Mouse (Mus musculus) hindbrain, embryonic 16.5 days (tissue): ENCODE data around the gene Nploc4. TPM values are rescaled to one million over a fixed set of nuclear protein-coding genes. Genes with fewer than 3 reads are reported as not detected.
"Not testable (repeated sequence)": the region's sequence is repeated elsewhere in the genome, so short reads cannot be mapped to it uniquely, and the experiment has no call there.

ENCODE experiments used
- ATAC-seq: fragments of 200-750 bp; cut with Nextera tagmentation; 2 replicates; pipeline ENCODE4 v1.8.0; 2017; ENCODE audit warnings: moderate TSS enrichment, moderate library complexity
- H3K27ac ChIP-seq: fragments of 300-500 bp; sonication (generic); 2 replicates; pipeline ENCODE4 v1.5.1; 2014; ENCODE audit warnings: low read depth, mild to moderate bottlenecking, control low read depth, low read length, moderate library complexity
- H3K27me3 ChIP-seq: fragments of 300-500 bp; sonication (generic); replicated peaks from 2 replicates; pipeline ENCODE4 v1.6.1; 2014; ENCODE audit warnings: low read length; ENCODE audit not compliant: control insufficient read depth, insufficient read depth
- H3K36me3 ChIP-seq: fragments of 300-500 bp; sonication (generic); 2 replicates; pipeline ENCODE4 v1.6.1; 2014; ENCODE audit warnings: mild to moderate bottlenecking, low read length, moderate library complexity, mixed read lengths; ENCODE audit not compliant: control insufficient read depth, insufficient read depth
- H3K4me1 ChIP-seq: fragments of 300-500 bp; sonication (generic); 2 replicates; pipeline ENCODE4 v1.6.1; 2014; ENCODE audit warnings: low read depth, low read length; ENCODE audit not compliant: control insufficient read depth, insufficient read depth
- H3K4me2 ChIP-seq: fragments of 300-500 bp; sonication (generic); 2 replicates; pipeline ENCODE4 v1.6.1; 2014; ENCODE audit warnings: mild to moderate bottlenecking, low read length, control low read depth, moderate library complexity
- H3K4me3 ChIP-seq: fragments of 300-500 bp; sonication (generic); 2 replicates; pipeline ENCODE4 v1.5.1; 2014; ENCODE audit warnings: mild to moderate bottlenecking, low read length, control low read depth, moderate library complexity
- H3K9ac ChIP-seq: fragments of 300-500 bp; sonication (generic); 2 replicates; pipeline ENCODE4 v1.6.1; 2014; ENCODE audit warnings: low read depth, mild to moderate bottlenecking, control low read depth, low read length, moderate library complexity
- H3K9me3 ChIP-seq: fragments of 300-500 bp; sonication (generic); 2 replicates; pipeline ENCODE4 v1.6.1; 2014; ENCODE audit warnings: mild to moderate bottlenecking, low read length, moderate library complexity; ENCODE audit not compliant: control insufficient read depth
- WGBS: fragments of 180-500 bp; shearing (Covaris S2); extraction: QIAGEN DNeasy Blood & Tissue Kit; methylation state at CpG from one replicate; pipeline ENCODE4 v1.1.7; 2014; 5-methylcytosine and 5-hydroxymethylcytosine counted together
- polyA plus RNA-seq: library from polyadenylated mRNA; unstranded; fragments of >200 nt; fragmentation: Nextera tagmentation; extraction: Ambion mirVana; gene quantifications from 2 replicates; pipeline ENCODE4 v1.2.1, GENCODE M21; 2015

Gene Nploc4
- polyA plus RNA-seq, 1 experiment from 2014 or later = 28.7 TPM

DNA sequence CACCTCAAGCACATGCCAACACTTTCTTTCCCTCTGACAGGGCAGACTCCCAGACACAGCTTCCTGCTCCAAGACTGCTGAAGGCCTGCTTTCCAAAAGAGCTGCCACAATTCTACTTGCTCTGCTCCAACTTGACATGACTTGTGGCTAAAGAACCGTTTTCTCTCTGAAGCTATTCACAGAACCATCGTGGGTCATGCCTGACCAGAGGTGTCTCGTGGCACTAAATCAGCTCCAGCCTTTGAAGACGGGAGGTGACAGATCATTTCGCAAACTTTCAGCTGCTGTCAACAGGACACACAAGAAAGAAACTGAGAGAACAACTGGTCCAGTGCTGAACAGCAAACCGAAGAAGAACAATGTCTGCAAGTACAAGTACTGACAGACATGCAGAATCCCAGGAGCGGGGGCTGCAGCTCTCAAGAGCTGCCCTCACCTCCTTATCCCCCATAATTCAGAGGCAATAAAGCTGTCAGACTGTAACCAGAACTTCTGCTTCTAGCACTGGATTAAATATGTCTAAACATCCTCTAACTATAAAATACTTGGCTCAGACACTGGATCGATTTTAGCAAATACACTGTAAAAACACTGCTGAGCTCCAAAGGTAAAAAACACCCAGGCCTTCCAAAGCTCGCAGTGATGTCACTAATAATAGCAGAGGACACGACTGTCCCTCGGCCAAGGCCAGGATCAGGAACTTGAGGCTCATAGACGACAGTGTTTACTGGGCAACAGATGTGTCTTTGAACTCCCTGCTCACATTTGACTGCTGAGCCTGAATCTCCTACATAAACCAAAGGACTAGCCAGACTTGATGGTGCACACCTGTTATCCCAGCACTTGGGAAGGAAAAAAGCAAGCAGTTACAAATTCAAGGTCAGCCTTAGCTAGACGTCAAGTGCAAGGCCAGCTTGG, 14.6 kb downstream of the Nploc4 start:
- Histone ChIP-seq H3K27ac (no peak overlapping the region), H3K4me1 (no peaks in the 10 kb centered on the region), H3K36me3 (peaks cover 24% of the 10 kb centered on the region), H3K27me3 (no peaks in the 10 kb centered on the region), H3K4me2 (no peak overlapping the region), H3K9me3 (no peaks in the 10 kb centered on the region), H3K9ac (no peak overlapping the region), H3K4me3 (no peak overlapping the region)
- WGBS = 87% methylated on average over 13 of the region's 13 CpGs
- ATAC-seq = no peak

DNA sequence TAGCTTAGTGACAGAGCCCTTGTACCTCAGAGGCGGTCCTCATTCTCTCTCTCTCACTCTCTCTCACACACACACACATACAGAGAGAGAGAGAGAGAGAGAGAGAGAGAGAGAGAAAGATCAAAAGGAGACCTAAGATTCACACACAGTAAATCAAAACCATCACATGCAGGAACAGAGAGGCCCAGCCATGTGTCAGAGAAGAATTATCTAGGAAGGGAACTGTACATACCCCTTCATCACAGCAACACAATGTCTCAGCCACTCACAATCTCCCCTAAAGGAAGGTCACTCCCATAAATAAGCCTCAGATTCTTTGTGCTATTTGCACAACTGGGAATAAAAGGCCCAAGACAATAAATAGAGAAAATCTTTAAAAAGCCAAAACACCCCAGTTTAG, 18.9 kb downstream of the Nploc4 start:
- H3K4me3 ChIP-seq = no peak overlapping the region
- H3K4me2 ChIP-seq = no peak overlapping the region
- no peaks in the 10 kb centered on the region for H3K27me3 ChIP-seq
- WGBS = 88% methylated on average over 1 of the region's 1 CpGs
- H3K9ac ChIP-seq = no peak overlapping the region
- H3K36me3 ChIP-seq = peaks cover 33% of the 10 kb centered on the region
- no peak for ATAC-seq
- H3K9me3 ChIP-seq = no peaks in the 10 kb centered on the region
- no peaks in the 10 kb centered on the region for H3K4me1 ChIP-seq
- H3K27ac ChIP-seq = no peak overlapping the region

DNA sequence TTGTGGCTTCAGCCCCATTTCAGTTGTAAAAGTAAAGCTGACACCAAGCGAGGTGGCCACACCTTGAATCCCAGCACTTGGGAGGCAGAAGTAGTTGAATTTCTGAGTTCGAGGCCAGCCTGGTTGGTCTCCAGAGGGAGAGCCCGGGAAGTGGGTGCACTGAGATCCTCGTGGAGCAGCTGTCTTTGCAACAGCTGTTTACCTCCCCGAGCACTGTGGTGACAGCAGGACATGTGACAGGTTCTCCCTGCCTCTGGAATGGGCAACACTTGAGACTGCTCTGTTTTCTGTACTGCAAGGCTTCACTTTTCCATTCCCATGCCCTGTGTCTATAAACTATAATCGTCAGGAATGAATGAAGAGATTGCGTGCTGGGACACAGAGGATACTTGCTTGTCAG, 19.7 kb downstream of the Nploc4 start:
- Histone ChIP-seq H3K27me3 (no peaks in the 10 kb centered on the region), H3K4me3 (no peak overlapping the region), H3K9me3 (no peaks in the 10 kb centered on the region), H3K9ac (no peak overlapping the region), H3K36me3 (peaks cover 38% of the 10 kb centered on the region), H3K4me2 (no peak overlapping the region), H3K4me1 (no peaks in the 10 kb centered on the region), H3K27ac (no peak overlapping the region)
- no peak for ATAC-seq
- 89% methylated on average over 7 of the region's 7 CpGs for WGBS

DNA sequence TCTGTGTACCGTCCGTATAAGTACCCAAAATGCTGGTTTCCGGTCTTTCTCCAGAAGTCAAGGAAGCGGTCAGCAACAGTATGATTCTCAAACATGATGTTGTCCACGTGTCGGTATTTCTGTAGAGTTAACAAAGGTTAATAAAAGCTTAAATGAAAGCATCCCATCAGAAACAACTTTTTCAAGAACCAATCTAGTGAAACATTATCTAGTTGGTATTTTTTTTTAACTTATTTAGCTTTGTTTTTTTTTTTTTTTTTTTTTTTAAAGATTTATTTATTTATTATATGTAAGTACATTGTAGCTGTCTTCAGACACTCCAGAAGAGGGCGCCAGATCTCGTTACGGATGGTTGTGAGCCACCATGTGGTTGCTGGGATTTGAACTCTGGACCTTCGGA, 23.9 kb downstream of the Nploc4 start:
- not testable (repeated sequence) for H3K4me2 ChIP-seq, H3K9me3 ChIP-seq, H3K27me3 ChIP-seq, ATAC-seq, H3K4me1 ChIP-seq, H3K27ac ChIP-seq, H3K9ac ChIP-seq, H3K4me3 ChIP-seq
- H3K36me3 ChIP-seq = peaks cover 58% of the 10 kb centered on the region
- WGBS = 95% methylated on average over 7 of the region's 10 CpGs

DNA sequence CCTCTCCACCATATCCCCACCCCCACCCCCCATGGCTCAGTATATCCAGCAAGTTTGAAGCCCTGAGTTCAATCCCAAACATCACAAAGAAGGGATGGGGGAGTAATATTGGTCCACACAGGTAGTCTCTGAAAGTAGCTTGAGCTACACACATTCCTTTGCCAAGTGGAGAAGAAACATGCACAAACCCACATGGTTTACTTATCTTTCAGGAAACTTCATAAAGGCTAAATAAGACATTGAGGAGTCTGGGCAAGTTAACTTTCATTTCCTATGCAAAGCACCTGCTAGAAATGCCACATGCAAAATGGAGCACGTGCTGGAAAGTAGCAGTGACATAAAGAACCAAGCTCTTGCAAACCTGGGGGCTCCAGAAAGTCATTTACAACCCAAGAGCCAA, 31.1 kb downstream of the Nploc4 start:
- no peak overlapping the region for H3K27ac ChIP-seq
- H3K4me3 ChIP-seq = no peak overlapping the region
- WGBS = 79% methylated on average over 1 of the region's 1 CpGs
- H3K36me3 ChIP-seq = peaks cover 61% of the 10 kb centered on the region
- no peaks in the 10 kb centered on the region for H3K9me3 ChIP-seq
- no peak overlapping the region for H3K9ac ChIP-seq
- ATAC-seq = no peak
- H3K27me3 ChIP-seq = no peaks in the 10 kb centered on the region
- no peak overlapping the region for H3K4me2 ChIP-seq
- H3K4me1 ChIP-seq = no peaks in the 10 kb centered on the region

DNA sequence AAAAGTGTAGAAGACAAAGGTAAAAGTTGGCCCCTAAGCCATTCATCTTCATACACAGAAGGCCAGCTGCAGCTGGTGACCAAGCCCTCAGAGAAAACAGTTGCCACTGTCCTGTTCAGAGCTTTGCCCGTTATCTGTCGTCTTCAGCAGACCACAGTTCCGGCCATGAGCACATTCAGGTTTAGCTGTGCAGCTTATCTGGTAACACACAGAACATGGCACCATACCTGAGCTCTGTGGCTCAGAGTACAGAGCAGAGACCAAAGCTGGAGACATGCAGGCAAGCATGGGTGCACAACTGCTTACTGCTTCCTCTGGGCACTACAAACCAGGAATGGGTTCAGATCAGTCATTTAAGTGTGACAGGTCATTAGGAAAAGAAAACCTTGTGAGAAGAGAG, 31.6 kb downstream of the Nploc4 start:
- Histone ChIP-seq H3K4me3 (no peak overlapping the region), H3K9me3 (no peaks in the 10 kb centered on the region), H3K36me3 (peaks cover 59% of the 10 kb centered on the region), H3K27ac (no peak overlapping the region), H3K9ac (no peak overlapping the region), H3K4me1 (no peaks in the 10 kb centered on the region), H3K4me2 (no peak overlapping the region), H3K27me3 (no peaks in the 10 kb centered on the region)
- 95% methylated on average over 3 of the region's 3 CpGs for WGBS
- no peak for ATAC-seq

DNA sequence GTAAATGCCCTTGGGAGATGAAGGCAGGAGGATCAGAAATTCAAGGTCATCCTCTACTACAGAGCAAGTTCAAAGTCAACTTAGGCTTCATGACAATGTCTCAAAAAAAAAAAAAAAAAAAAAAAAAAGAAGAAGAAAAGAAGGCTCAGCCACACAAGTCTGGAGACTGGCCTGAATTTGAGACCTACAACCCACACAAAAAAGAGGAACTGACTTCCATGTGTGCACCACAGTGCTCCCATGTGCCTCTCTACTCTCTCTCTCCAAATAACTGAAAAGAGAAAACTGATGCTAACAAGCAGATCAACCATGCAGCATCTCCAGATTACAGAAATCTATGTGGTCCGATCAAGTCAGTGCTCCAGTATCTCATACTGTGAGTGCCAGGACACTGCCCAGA, 32.7 kb downstream of the Nploc4 start:
- WGBS = 97% methylated on average over 1 of the region's 1 CpGs
- H3K36me3 ChIP-seq = peaks cover 58% of the 10 kb centered on the region
- no peaks in the 10 kb centered on the region for H3K4me1 ChIP-seq
- no peak for ATAC-seq
- H3K4me2 ChIP-seq = no peak overlapping the region
- no peak overlapping the region for H3K27ac ChIP-seq
- H3K27me3 ChIP-seq = no peaks in the 10 kb centered on the region
- H3K9ac ChIP-seq = no peak overlapping the region
- no peaks in the 10 kb centered on the region for H3K9me3 ChIP-seq
- no peak overlapping the region for H3K4me3 ChIP-seq

DNA sequence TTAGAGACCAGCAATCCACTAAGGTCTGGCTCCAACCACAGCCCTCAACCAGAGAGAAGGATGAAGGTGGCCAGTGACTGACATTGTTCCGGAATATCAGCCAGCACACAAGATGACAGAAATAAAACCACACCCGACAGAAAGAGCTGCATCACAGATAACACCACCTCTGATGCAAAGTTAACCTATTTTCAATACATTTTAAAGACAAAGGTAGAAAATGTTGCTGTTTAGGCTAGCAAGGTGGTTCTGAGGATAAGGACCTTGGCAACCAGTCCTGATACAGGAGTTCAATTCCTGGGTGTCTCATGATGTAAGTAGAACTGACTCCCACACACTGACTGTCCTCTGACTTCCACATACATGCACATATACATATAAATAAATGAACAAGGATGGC, 38.2 kb downstream of the Nploc4 start:
- no peak overlapping the region for H3K4me2 ChIP-seq
- no peak for ATAC-seq
- no peak overlapping the region for H3K4me3 ChIP-seq
- H3K9me3 ChIP-seq = no peaks in the 10 kb centered on the region
- no peak overlapping the region for H3K9ac ChIP-seq
- peaks cover 32% of the 10 kb centered on the region for H3K36me3 ChIP-seq
- H3K4me1 ChIP-seq = no peaks in the 10 kb centered on the region
- 98% methylated on average over 2 of the region's 2 CpGs for WGBS
- no peaks in the 10 kb centered on the region for H3K27me3 ChIP-seq
- no peak overlapping the region for H3K27ac ChIP-seq

DNA sequence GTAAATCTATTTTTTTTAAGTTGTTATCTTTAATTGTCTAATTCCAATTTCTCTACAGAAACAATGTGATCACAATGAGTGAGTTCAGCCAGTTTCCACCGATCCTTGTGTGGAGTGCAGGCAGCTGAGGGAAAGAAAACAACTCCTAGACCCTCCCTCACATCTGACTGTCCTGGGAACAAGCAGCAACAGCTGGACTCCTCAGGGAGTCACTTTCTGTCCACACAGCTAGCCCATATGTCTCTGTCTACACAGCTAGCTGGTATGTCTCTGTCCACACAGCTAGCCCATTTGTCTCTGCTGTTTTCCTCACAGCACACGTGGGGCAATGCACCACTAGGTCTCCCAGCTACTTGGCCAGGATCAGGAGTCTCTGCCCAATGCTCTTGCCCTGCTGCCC, 39.9 kb downstream of the Nploc4 start:
- H3K9ac ChIP-seq = no peak overlapping the region
- 85% methylated on average over 2 of the region's 2 CpGs for WGBS
- no peak overlapping the region for H3K4me3 ChIP-seq
- H3K9me3 ChIP-seq = no peaks in the 10 kb centered on the region
- no peaks in the 10 kb centered on the region for H3K27me3 ChIP-seq
- no peak overlapping the region for H3K4me2 ChIP-seq
- H3K36me3 ChIP-seq = peaks cover 26% of the 10 kb centered on the region
- no peaks in the 10 kb centered on the region for H3K4me1 ChIP-seq
- H3K27ac ChIP-seq = no peak overlapping the region
- no peak for ATAC-seq
